Mouse (Mus musculus) olfactory bulb, adult 2 months (tissue): Measurements from ENCODE around the gene Pkn3.

Experiments used
- CTCF ChIP-seq: fragments of 200-500 bp; IDR thresholded peaks from 2 replicates; pipeline ENCODE4 v1.5.1; 2012; ENCODE audit warnings: low read depth, mild to moderate bottlenecking, low read length, moderate library complexity; ENCODE audit not compliant: insufficient read depth
- POLR2A ChIP-seq: fragments of 200-500 bp; IDR thresholded peaks from 2 replicates; pipeline ENCODE4 v1.6.1; 2012; ENCODE audit warnings: mild to moderate bottlenecking, low read depth, low read length, moderate library complexity; ENCODE audit not compliant: insufficient read depth

DNA sequence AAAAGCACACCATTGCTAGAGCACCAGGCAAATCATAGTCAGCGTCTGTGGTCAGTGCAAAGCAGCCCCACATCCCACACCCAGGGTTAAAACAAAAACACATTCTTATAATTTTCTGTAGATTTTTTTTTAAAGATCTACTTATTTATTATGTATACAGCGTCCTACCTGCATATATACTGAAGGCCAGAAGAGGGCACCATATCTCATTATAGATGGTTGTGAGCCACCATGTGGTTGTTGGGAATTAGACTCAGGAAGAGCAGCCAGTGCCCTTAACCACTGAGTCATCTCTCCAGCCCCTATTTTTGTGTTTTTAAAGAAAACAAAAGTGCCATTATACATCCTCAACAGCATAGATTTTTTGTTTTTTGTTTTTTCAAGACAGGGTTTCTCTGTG is 51.3 kb downstream of the Pkn3 start:
- TF ChIP-seq POLR2A (no peak), CTCF (no peak)
